Mouse (Mus musculus): ENCODE measurements around the gene Zfp574.

The Zfp574 gene

DNA sequence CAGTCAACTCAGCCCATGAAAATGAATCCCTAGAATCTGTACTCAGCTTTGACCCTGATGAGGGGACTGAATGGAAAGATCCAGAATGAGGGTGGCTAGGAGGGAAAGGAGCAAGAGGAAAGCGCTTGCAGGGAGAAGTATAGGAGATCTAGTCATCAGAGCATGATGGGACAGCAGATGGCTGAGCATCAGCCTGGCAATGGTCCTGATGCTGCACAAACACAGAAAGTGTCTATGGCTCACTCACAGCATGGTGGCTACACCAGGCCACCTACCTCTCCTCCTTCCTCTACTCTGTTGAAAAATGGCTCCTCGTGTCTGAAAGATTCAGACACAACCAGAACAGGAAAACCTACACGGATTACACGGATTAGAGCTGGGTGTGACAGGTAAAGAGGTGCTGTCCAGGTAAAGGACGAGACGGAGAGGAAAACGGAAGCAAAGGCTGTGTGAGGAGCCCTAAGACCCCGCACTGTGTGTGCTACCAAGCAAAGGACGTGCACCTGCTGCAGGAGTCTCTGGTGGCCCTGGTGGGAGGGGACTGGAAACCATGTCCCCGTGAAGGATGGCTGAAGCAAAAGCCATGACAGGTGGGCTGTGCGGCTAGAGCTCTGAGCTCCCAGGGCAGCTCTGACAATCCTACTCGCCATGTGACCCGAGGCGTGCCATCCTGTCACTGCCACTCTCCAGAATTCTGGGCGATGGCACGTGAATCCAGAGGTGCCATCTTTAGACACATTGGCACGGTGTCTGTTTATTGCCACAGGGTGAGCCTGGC lies 40.0 kb downstream of the Zfp574 start:
- no peak for DNase-seq (ENCODE audit: low spot score in 2 of 2)

DNA sequence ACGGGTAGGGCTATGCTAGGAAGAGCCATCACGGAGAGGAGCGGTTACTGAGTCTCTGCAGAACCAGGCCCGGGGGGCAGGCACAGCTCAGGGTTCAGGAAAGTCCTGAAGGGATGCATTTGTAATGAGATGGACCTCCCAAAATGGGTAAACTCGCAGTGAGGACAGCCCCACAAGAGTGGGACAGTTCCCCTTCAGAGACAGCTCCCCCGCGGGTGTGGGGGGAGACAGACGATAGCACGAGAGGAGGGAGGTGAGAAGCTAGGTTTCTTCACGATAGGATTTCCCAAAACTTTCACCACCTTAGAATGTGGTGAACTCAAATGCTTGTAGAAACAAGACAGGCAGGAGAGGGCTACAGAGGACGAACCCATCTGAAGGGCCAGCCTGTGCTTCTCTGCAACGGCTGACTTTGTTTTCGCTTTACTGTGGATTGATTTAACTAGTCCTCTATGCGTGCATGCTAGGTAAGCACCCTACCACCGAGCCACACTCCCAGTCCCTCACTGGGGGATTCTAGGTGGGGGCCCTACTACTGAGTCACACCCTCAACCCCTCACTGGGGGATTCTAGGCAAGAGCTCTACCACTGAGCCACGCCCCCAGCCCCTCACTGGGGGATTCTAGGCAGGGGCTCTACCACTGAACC lies 40.7 kb downstream of the Zfp574 start:
- no peak for DNase-seq (ENCODE audit: low spot score in 2 of 2)

DNA sequence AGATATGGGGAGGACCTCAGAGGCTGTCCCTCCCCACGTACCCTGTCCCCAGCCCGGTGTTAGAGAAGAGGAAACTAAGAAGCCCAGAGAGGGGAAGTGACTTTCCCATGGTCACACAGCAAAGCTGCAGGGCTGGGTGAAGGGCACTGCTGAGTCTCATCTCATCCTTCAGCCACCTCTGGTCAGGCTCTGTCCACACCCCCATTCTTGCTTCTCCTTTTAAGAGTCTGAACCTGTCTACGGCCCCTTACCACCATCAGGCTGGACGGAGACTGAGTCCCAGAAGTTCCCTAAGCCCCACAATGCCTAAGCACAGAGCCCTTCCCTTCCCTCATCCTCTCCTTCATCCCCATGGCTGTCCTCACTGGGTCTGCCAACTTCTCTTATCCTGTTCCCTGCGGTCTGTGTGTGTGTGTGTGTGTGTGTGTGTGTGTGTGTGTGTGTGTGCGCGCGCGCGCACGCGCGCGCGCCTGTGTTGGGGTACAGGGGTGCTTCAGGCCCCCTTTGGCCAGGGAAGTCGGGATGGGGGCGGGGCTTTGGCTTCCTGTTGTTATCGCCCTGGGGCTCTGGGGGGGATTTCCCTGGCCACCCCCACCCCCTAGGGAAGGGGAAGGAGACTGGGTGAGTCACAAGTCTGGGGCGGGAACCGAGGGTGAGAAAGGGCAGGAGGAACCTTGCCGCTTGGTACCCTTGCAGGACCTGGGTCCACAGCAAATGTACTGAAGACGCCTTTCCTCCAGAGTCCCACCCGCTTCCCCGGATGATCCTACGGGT lies 47.9 kb downstream of the Zfp574 start:
- DNase-seq (ENCODE audit: low spot score in 2 of 2): peak in 1 of 2 experiments; percentile 26

DNA sequence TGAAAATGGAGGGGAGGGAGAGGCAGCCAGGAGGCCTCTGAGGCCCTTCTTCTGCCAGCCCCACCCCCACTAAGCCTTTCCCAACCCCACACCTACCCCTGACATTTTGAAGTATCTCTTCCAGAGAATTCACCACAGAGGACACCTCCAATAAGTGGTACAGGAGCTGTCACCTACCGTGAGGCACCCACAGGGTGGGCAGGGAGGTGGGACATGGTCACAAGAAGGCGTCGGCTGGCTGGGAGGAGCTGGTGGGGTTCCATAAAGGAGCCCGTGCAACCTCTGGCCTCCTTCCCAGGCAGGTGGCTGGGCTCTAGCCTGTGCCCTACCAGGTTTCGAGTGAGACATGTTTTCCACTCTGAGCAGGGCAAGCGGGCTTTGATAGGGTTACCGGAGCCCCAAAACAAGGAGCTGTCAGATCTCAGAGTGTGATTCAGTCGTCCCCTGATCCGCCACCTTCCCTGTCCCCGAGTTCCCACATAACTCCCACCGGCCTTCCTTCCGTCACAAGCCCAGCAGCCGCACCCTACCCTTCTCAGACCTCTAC lies 48.9 kb downstream of the Zfp574 start:
- no peak for DNase-seq (ENCODE audit: low spot score in 2 of 2)

DNA sequence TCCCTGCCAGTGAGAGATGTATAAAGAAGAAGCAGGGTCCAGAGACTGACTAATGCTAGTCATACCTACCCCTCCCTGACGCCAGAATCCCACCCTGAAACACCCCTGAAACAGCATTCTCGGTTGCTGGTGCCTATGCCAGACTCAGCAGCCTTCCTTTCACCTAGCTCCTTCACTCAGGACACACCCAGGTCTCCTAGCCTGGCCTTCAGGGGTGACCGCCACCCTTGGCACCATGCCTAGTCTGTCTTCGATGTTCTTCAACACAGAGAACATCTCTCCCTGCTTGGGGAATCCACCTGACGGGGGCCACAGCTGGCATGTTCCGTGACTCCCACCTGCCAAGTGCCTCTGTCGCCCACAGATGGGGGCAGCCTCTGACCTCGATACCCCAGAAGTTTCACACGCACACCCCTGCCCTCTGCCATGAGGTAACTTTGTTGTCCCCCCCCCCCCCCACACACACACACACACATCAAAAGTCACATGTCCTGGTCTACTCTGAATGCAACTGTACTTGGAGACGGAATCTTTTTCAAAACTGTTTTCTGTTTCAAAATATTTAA lies 53.4 kb downstream of the Zfp574 start:
- no peak for DNase-seq (ENCODE audit: low spot score in 2 of 2)

DNA sequence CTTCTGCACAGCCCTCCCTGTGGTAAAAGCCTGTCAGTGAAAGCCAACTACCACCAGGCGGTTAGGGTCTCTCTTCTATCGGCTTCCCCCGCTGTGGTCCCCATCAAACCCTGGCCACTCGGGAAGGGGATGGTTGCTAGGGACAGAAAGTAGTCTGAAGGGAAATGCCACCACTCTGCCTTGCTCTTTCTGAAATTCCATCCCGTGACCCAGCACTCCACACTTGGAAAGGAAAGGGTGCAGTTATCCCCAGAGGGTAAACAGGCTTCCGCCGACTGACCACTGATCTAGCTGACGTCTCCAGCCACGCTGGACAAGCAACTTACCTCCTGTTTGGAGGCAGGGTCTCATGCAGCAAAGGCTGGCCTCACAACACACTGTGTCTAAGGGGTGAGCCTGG lies 55.6 kb downstream of the Zfp574 start:
- no peak for DNase-seq (ENCODE audit: low spot score in 2 of 2)

DNA sequence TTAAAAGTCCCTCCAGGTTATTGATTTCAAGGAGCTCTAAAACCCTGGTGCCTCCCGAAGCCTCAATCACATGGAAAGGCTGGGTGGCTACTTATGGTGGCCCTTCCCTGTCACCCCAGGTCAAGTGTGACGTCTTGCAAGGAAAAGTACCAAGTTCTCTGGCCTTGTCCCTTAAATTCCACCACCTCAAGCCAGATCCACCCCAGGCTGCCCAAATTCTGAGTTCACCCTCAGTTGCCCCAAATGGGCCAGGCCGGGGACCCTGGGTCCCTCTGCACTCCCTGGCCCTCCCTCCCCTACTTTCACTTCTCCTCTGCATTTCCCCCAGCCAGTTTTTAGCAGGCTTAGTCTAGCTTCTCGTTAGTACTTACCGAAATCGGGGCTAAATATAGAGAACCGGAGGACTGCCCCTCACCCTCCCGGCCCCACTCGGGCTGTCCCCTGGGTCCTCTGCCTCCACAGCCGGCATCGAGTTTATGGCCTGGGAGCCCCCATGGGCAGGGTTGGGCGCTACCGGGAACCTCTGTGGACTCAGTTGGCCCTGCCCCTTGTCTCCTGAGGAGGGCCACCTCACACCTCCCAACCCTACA lies 57.1 kb downstream of the Zfp574 start:
- no peak for DNase-seq (ENCODE audit: low spot score in 2 of 2)

DNA sequence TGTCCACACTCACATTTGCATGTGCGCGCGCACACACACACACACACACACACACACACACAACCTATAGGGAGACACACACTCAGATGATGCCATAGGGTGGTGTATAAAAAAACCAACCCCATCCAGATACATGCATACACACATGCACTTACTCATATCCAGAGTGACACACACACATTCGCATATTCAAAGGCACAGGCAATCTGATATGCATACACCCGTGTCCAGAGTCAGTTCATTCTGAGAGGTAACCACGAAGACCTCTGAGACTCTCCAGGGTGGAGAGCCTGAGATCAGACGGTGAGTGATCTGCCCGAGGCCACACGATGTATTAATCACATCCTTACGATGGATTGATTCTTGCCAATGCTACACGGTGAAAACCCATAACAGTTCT lies 58.2 kb downstream of the Zfp574 start:
- DNase-seq (ENCODE audit: low spot score in 2 of 2): no peak

DNA sequence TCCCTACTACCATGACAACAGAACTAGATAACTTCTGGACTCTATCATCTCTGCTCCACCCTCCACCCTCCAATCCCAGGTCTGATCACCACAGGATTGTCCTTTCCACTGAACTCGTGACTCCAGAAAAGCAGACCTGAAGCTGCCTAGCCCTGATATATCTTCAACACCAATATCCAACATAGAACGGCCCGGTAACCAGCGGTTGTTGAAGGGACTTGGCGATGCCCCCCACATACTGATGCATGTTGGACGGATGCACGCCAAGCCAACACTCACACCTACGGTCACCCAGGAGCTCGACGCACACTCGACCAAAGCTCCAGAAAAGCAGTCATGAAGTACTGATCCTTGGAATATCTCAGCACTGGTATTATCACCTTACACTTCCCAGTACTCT lies 58.9 kb downstream of the Zfp574 start:
- no peak for DNase-seq (ENCODE audit: low spot score in 2 of 2)

DNA sequence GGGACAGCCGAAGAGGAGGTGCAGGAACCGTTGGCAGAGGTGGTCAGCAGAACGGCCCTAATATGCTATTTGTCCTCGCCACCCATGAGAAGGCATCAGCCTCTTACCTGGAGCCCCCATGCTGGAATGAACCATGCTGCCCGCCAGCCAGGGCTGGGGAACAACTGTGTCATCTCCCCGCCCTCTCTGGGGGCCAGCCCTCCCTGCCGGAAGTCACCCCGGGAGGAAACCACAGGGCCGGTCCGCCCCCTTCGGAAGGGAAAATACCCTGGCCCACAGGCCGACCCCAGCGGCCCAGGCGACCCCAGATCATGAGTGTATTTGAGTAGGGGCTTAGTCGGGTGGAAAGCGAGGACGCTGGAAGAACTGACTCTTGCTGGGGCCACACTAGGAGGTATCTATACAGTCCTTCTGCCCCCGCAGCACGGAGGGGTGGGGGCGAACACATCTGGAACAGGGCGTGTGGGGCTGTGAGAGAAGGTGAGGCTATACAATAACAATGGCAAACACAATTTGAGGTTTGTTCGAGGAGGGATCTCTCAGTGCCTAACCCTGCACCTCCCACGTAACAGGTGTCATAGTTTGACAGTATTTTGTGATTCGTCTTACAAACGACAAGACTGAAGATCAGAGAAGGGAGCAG lies 60.1 kb downstream of the Zfp574 start:
- DNase-seq (ENCODE audit: low spot score in 2 of 2): peak; percentile 69 to 75

Data from thymus, postnatal 10 days (tissue).